ENCODE assay signal across 14 mouse cellular contexts in genomic region chr3:146257483-146258122, GRCm38 (mm10). TPM values are rescaled to one million over a fixed set of nuclear protein-coding genes. Genes with fewer than 3 reads are reported as not detected.
A peak's percentile ranks its signal among the peaks of the same experiment; 100 is the strongest.
DNase-seq lines count a peak whose midpoint lies in the region; ATAC-seq lines count a peak whose summit lies in the region.
"Had no signal": no experiment of that assay in that cellular context is flagged by ENCODE, and none has a peak within 500 bp of the region (broad histone marks: within the 10 kb centered on the region; RNA-seq: fewer than 3 reads in every experiment).

No protein-coding gene starts in this region.

- no peaks in the 10 kb centered on the region for H3K9me3 ChIP-seq in neural tube, embryonic 13.5 days
- no peaks in the 10 kb centered on the region for H3K9me3 ChIP-seq in neural tube, embryonic 15.5 days (replicated peaks)
- no peaks in the 10 kb centered on the region for H3K9me3 ChIP-seq in midbrain, embryonic 14.5 days (ENCODE audit: control insufficient read depth, low read length)
- no peaks in the 10 kb centered on the region for H3K9me3 ChIP-seq in liver, embryonic 11.5 days (ENCODE audit: control insufficient read depth, low read length)
- H3K9me3 ChIP-seq: forebrain, embryonic 10.5 days; limb, embryonic 15.5 days had no signal

- DNase-seq in embryo, embryonic 11 days: peak; percentile 37
- no peak for DNase-seq in embryo, embryonic 9.5 days (ENCODE audit: extremely low spot score)
- DNase-seq in midbrain, embryonic 14.5 days: no peak
- no peak for DNase-seq in frontal cortex, postnatal 36 days (ENCODE audit: low spot score in 2 of 2)
- DNase-seq in liver, embryonic 11.5 days (ENCODE audit: low spot score): no peak
- DNase-seq: kidney, postnatal 25 days; lung, postnatal 14 days; retina, postnatal 1 day had no signal

- H3K4me2 ChIP-seq in neural tube, embryonic 13.5 days: no peak overlapping the region
- no peak overlapping the region for H3K4me2 ChIP-seq in neural tube, embryonic 15.5 days
- no peak overlapping the region for H3K4me2 ChIP-seq in midbrain, embryonic 14.5 days (ENCODE audit: low read length)
- no peak overlapping the region for H3K4me2 ChIP-seq in liver, embryonic 11.5 days
- H3K4me2 ChIP-seq: limb, embryonic 15.5 days had no signal

- H3K36me3 ChIP-seq in neural tube, embryonic 13.5 days: no peaks in the 10 kb centered on the region
- no peaks in the 10 kb centered on the region for H3K36me3 ChIP-seq in neural tube, embryonic 15.5 days
- H3K36me3 ChIP-seq in midbrain, embryonic 14.5 days (ENCODE audit: control insufficient read depth, insufficient read depth, low read length): no peaks in the 10 kb centered on the region
- H3K36me3 ChIP-seq in liver, embryonic 11.5 days (ENCODE audit: control insufficient read depth, insufficient read depth, low read length): no peaks in the 10 kb centered on the region
- H3K36me3 ChIP-seq: forebrain, embryonic 10.5 days; limb, embryonic 15.5 days had no signal

- H3K4me3 ChIP-seq in neural tube, embryonic 13.5 days: no peak overlapping the region
- no peak overlapping the region for H3K4me3 ChIP-seq in neural tube, embryonic 15.5 days (replicated peaks)
- no peak overlapping the region for H3K4me3 ChIP-seq in midbrain, embryonic 14.5 days (replicated peaks; ENCODE audit: low read depth, low read length)
- no peak overlapping the region for H3K4me3 ChIP-seq in liver, embryonic 11.5 days (ENCODE audit: low read depth, low read length)
- H3K4me3 ChIP-seq: forebrain, embryonic 10.5 days; limb, embryonic 15.5 days had no signal

- no peak overlapping the region for H3K27ac ChIP-seq in neural tube, embryonic 13.5 days (replicated peaks)
- H3K27ac ChIP-seq in neural tube, embryonic 15.5 days (replicated peaks): no peak overlapping the region
- H3K27ac ChIP-seq in midbrain, embryonic 14.5 days (replicated peaks; ENCODE audit: low read depth, low read length): no peak overlapping the region
- H3K27ac ChIP-seq in liver, embryonic 11.5 days (ENCODE audit: low read depth, low read length): no peak overlapping the region
- H3K27ac ChIP-seq: forebrain, embryonic 10.5 days; limb, embryonic 15.5 days had no signal

- no peak overlapping the region for H3K9ac ChIP-seq in neural tube, embryonic 13.5 days
- no peak overlapping the region for H3K9ac ChIP-seq in neural tube, embryonic 15.5 days (replicated peaks)
- no peak overlapping the region for H3K9ac ChIP-seq in midbrain, embryonic 14.5 days (replicated peaks; ENCODE audit: low read length)
- no peak overlapping the region for H3K9ac ChIP-seq in liver, embryonic 11.5 days (ENCODE audit: low read depth, low read length)
- H3K9ac ChIP-seq: limb, embryonic 15.5 days had no signal

- no peaks in the 10 kb centered on the region for H3K27me3 ChIP-seq in neural tube, embryonic 13.5 days
- no peaks in the 10 kb centered on the region for H3K27me3 ChIP-seq in neural tube, embryonic 15.5 days (replicated peaks)
- no peaks in the 10 kb centered on the region for H3K27me3 ChIP-seq in midbrain, embryonic 14.5 days (ENCODE audit: control insufficient read depth, insufficient read depth, low read length)
- H3K27me3 ChIP-seq in liver, embryonic 11.5 days (replicated peaks; ENCODE audit: control insufficient read depth, insufficient read depth, low read length): no peaks in the 10 kb centered on the region
- H3K27me3 ChIP-seq: limb, embryonic 15.5 days had no signal

- H3K4me1 ChIP-seq in neural tube, embryonic 13.5 days (replicated peaks): peaks cover 12% of the 10 kb centered on the region; the same call in 1 of the 2 replicates
- no peaks in the 10 kb centered on the region for H3K4me1 ChIP-seq in neural tube, embryonic 15.5 days
- H3K4me1 ChIP-seq in midbrain, embryonic 14.5 days (ENCODE audit: control insufficient read depth, insufficient read depth, low read length): no peaks in the 10 kb centered on the region
- H3K4me1 ChIP-seq in liver, embryonic 11.5 days (replicated peaks; ENCODE audit: control insufficient read depth, insufficient read depth, low read length): no peaks in the 10 kb centered on the region

- ATAC-seq in neural tube, embryonic 13.5 days (ENCODE audit: low read depth): peak; percentile 61; the same call in 1 of the 2 replicates
- ATAC-seq in neural tube, embryonic 15.5 days (ENCODE audit: low FRiP score): no peak
- ATAC-seq in monocyte, adult 5-6 weeks (replicated peaks; ENCODE audit: insufficient number of reproducible peaks, low FRiP score, low TSS enrichment, poor library complexity, severe bottlenecking): peak; percentile 55; the same call in 1 of the 2 replicates
- ATAC-seq in midbrain, embryonic 14.5 days (ENCODE audit: low FRiP score, low TSS enrichment): no peak
- no peak for ATAC-seq in liver, embryonic 11.5 days (replicated peaks; ENCODE audit: low FRiP score)
- ATAC-seq: hindbrain, embryonic 16.5 days had no signal

- WGBS in neural tube, embryonic 13.5 days: 50% methylated on average over 10 of the region's 10 CpGs
- 54% methylated on average over 10 of the region's 10 CpGs for WGBS in neural tube, embryonic 15.5 days
- WGBS in midbrain, embryonic 14.5 days: 68% methylated on average over 10 of the region's 10 CpGs
- 55% methylated on average over 10 of the region's 10 CpGs for WGBS in liver, embryonic 11.5 days

RNA-seq across cellular contexts. Expression of gene Lpar3, which starts 36.8 kb away (rescaled TPM):
- polyA plus RNA-seq in neural tube, embryonic 13.5 days (2015; fragmentation: Nextera tagmentation; extraction: Ambion mirVana): 0.92 and 1.5 TPM in 2 replicates
- polyA plus RNA-seq in neural tube, embryonic 15.5 days (2015; fragmentation: Nextera tagmentation; extraction: Ambion mirVana): 0.78 and 1.3 TPM in 2 replicates
- not detected in 3 replicates for total RNA-seq in monocyte, adult 5-6 weeks (2017)
- polyA plus RNA-seq in midbrain, embryonic 14.5 days (2014; fragmentation: Nextera tagmentation; extraction: Ambion mirVana): 0.58 TPM in 1 of 2 replicates, not detected in the other
- 0.43 and 0.52 TPM in 2 replicates for polyA plus RNA-seq in liver, embryonic 11.5 days (2014; fragmentation: Nextera tagmentation; extraction: Ambion mirVana)

Comparison
In these comparisons a context has a peak if more than half of its experiments do, and no peak if none do; other contexts are left out.
1. ATAC-seq: peak in neural tube, embryonic 13.5 days (single experiment) and monocyte, adult 5-6 weeks (single experiment); none in neural tube, embryonic 15.5 days (single experiment), midbrain, embryonic 14.5 days (single experiment) and liver, embryonic 11.5 days (single experiment).